Mouse (Mus musculus) hindbrain, embryonic 16.5 days (tissue): ENCODE results near the gene Papss1. TPM values are rescaled to one million over a fixed set of nuclear protein-coding genes. Genes with fewer than 3 reads are reported as not detected.
A peak's percentile ranks its signal among the peaks of the same experiment; 100 is the strongest.
"Not testable (repeated sequence)": the region's sequence is repeated elsewhere in the genome, so short reads cannot be mapped to it uniquely, and the experiment has no call there.

ENCODE experiments used
- ATAC-seq: fragments of 200-750 bp; cut with Nextera tagmentation; 2 replicates; pipeline ENCODE4 v1.8.0; 2017; ENCODE audit warnings: moderate TSS enrichment, moderate library complexity
- H3K27ac ChIP-seq: fragments of 300-500 bp; sonication (generic); 2 replicates; pipeline ENCODE4 v1.5.1; 2014; ENCODE audit warnings: low read depth, mild to moderate bottlenecking, control low read depth, low read length, moderate library complexity
- H3K27me3 ChIP-seq: fragments of 300-500 bp; sonication (generic); replicated peaks from 2 replicates; pipeline ENCODE4 v1.6.1; 2014; ENCODE audit warnings: low read length; ENCODE audit not compliant: control insufficient read depth, insufficient read depth
- H3K36me3 ChIP-seq: fragments of 300-500 bp; sonication (generic); 2 replicates; pipeline ENCODE4 v1.6.1; 2014; ENCODE audit warnings: mild to moderate bottlenecking, low read length, moderate library complexity, mixed read lengths; ENCODE audit not compliant: control insufficient read depth, insufficient read depth
- H3K4me1 ChIP-seq: fragments of 300-500 bp; sonication (generic); 2 replicates; pipeline ENCODE4 v1.6.1; 2014; ENCODE audit warnings: low read depth, low read length; ENCODE audit not compliant: control insufficient read depth, insufficient read depth
- H3K4me2 ChIP-seq: fragments of 300-500 bp; sonication (generic); 2 replicates; pipeline ENCODE4 v1.6.1; 2014; ENCODE audit warnings: mild to moderate bottlenecking, low read length, control low read depth, moderate library complexity
- H3K4me3 ChIP-seq: fragments of 300-500 bp; sonication (generic); 2 replicates; pipeline ENCODE4 v1.5.1; 2014; ENCODE audit warnings: mild to moderate bottlenecking, low read length, control low read depth, moderate library complexity
- H3K9ac ChIP-seq: fragments of 300-500 bp; sonication (generic); 2 replicates; pipeline ENCODE4 v1.6.1; 2014; ENCODE audit warnings: low read depth, mild to moderate bottlenecking, control low read depth, low read length, moderate library complexity
- H3K9me3 ChIP-seq: fragments of 300-500 bp; sonication (generic); 2 replicates; pipeline ENCODE4 v1.6.1; 2014; ENCODE audit warnings: mild to moderate bottlenecking, low read length, moderate library complexity; ENCODE audit not compliant: control insufficient read depth
- WGBS: fragments of 180-500 bp; shearing (Covaris S2); extraction: QIAGEN DNeasy Blood & Tissue Kit; methylation state at CpG from one replicate; pipeline ENCODE4 v1.1.7; 2014; 5-methylcytosine and 5-hydroxymethylcytosine counted together
- polyA plus RNA-seq: library from polyadenylated mRNA; unstranded; fragments of >200 nt; fragmentation: Nextera tagmentation; extraction: Ambion mirVana; gene quantifications from 2 replicates; pipeline ENCODE4 v1.2.1, GENCODE M21; 2015

The Papss1 gene
- polyA plus RNA-seq, 1 experiment from 2014 or later: 136 TPM

GRCm38 (mm10) chr3:131541244-131541942, 23.2 kb upstream of the Papss1 start:
- Histone ChIP-seq H3K27ac (no peak overlapping the region), H3K36me3 (no peaks in the 10 kb centered on the region), H3K9me3 (no peaks in the 10 kb centered on the region), H3K9ac (no peak overlapping the region), H3K4me2 (no peak overlapping the region), H3K27me3 (no peaks in the 10 kb centered on the region), H3K4me1 (no peaks in the 10 kb centered on the region), H3K4me3 (no peak overlapping the region)
- no peak for ATAC-seq
- 91% methylated on average over 13 of the region's 13 CpGs for WGBS

- H3K9ac ChIP-seq, H3K4me1 ChIP-seq, H3K36me3 ChIP-seq, H3K4me2 ChIP-seq, H3K27ac ChIP-seq, ATAC-seq, H3K27me3 ChIP-seq, H3K9me3 ChIP-seq, H3K4me3 ChIP-seq: not testable (repeated sequence)
- WGBS: 98% methylated on average over 17 of the region's 17 CpGs
These were observed 17.0 kb upstream of the Papss1 start for GRCm38 (mm10) chr3:131547562-131547961.

GRCm38 (mm10) chr3:131550046-131550445, 14.5 kb upstream of the Papss1 start:
- H3K4me2 ChIP-seq: no peak overlapping the region
- no peaks in the 10 kb centered on the region for H3K36me3 ChIP-seq
- H3K9ac ChIP-seq: no peak overlapping the region
- no peaks in the 10 kb centered on the region for H3K9me3 ChIP-seq
- H3K27me3 ChIP-seq: no peaks in the 10 kb centered on the region
- no peak for ATAC-seq
- WGBS: 86% methylated on average over 4 of the region's 4 CpGs
- no peak overlapping the region for H3K4me3 ChIP-seq
- H3K27ac ChIP-seq: no peak overlapping the region
- H3K4me1 ChIP-seq: no peaks in the 10 kb centered on the region

GRCm38 (mm10) chr3:131552349-131553254, 12.0 kb upstream of the Papss1 start:
- peak; percentile 80 for ATAC-seq
- H3K4me2 ChIP-seq: no peak overlapping the region
- no peaks in the 10 kb centered on the region for H3K27me3 ChIP-seq
- H3K27ac ChIP-seq: no peak overlapping the region
- no peak overlapping the region for H3K9ac ChIP-seq
- WGBS: 42% methylated on average over 9 of the region's 9 CpGs
- no peaks in the 10 kb centered on the region for H3K9me3 ChIP-seq
- no peak overlapping the region for H3K4me3 ChIP-seq
- H3K36me3 ChIP-seq: no peaks in the 10 kb centered on the region
- H3K4me1 ChIP-seq: no peaks in the 10 kb centered on the region

GRCm38 (mm10) chr3:131555771-131556170, 8.8 kb upstream of the Papss1 start:
- Histone ChIP-seq H3K9me3 (no peaks in the 10 kb centered on the region), H3K4me1 (no peaks in the 10 kb centered on the region), H3K36me3 (no peaks in the 10 kb centered on the region), H3K4me2 (no peak overlapping the region), H3K4me3 (no peak overlapping the region), H3K27me3 (no peaks in the 10 kb centered on the region), H3K27ac (no peak overlapping the region), H3K9ac (no peak overlapping the region)
- no peak for ATAC-seq

GRCm38 (mm10) chr3:131561591-131561990, 3.0 kb upstream of the Papss1 start:
- no peak overlapping the region for H3K9ac ChIP-seq
- H3K4me1 ChIP-seq: peaks cover 14% of the 10 kb centered on the region
- H3K9me3 ChIP-seq: no peaks in the 10 kb centered on the region
- H3K27ac ChIP-seq: no peak overlapping the region
- ATAC-seq: no peak
- no peaks in the 10 kb centered on the region for H3K27me3 ChIP-seq
- H3K36me3 ChIP-seq: no peaks in the 10 kb centered on the region
- H3K4me3 ChIP-seq: no peak overlapping the region
- no peak overlapping the region for H3K4me2 ChIP-seq

GRCm38 (mm10) chr3:131565257-131565610, 666 bp downstream of the Papss1 start:
- WGBS: under 1% methylated on average over 9 of the region's 9 CpGs
- ATAC-seq: no peak

GRCm38 (mm10) chr3:131566281-131566680, 1.7 kb downstream of the Papss1 start:
- no peaks in the 10 kb centered on the region; the same call in 1 of the 2 replicates for H3K36me3 ChIP-seq
- no peak overlapping the region for H3K27ac ChIP-seq
- no peak for ATAC-seq
- peak overlapping the region; percentile 68 for H3K4me2 ChIP-seq
- peaks cover 16% of the 10 kb centered on the region for H3K4me1 ChIP-seq
- H3K27me3 ChIP-seq: no peaks in the 10 kb centered on the region
- no peaks in the 10 kb centered on the region for H3K9me3 ChIP-seq
- peak overlapping the region; percentile 93; the same call in 1 of the 2 replicates for H3K9ac ChIP-seq
- peak overlapping the region; percentile 84 for H3K4me3 ChIP-seq
- 76% methylated on average over 2 of the region's 2 CpGs for WGBS

More at GRCm38 (mm10) chr3:131565257-131565610, 666 bp downstream of the Papss1 start:
- Histone ChIP-seq H3K9me3 (no peaks in the 10 kb centered on the region), H3K4me3 (peak overlapping the region; percentile 84), H3K27ac (peak overlapping the region; percentile 97), H3K36me3 (no peaks in the 10 kb centered on the region; the same call in 1 of the 2 replicates), H3K4me1 (peaks cover 16% of the 10 kb centered on the region), H3K4me2 (peak overlapping the region; percentile 68), H3K27me3 (no peaks in the 10 kb centered on the region), H3K9ac (peak overlapping the region; percentile 93)

- Histone ChIP-seq H3K27me3 (no peaks in the 10 kb centered on the region), H3K27ac (no peak overlapping the region), H3K36me3 (no peaks in the 10 kb centered on the region; the same call in 1 of the 2 replicates), H3K9me3 (no peaks in the 10 kb centered on the region), H3K4me1 (peaks cover 12% of the 10 kb centered on the region), H3K4me2 (no peak overlapping the region), H3K4me3 (no peak overlapping the region), H3K9ac (no peak overlapping the region)
- 74% methylated on average over 1 of the region's 1 CpGs for WGBS
- ATAC-seq: no peak
These were observed 5.9 kb downstream of the Papss1 start for GRCm38 (mm10) chr3:131570506-131570905.
